Mouse (Mus musculus) neural tube, embryonic 14.5 days (tissue): ENCODE data around the gene Pdia5. TPM values are rescaled to one million over a fixed set of nuclear protein-coding genes. Genes with fewer than 3 reads are reported as not detected.

ENCODE experiments used
- ATAC-seq: fragments of 200-750 bp; cut with Nextera tagmentation; 2 replicates; pipeline ENCODE4 v1.8.0; 2017; ENCODE audit warnings: low read depth, mild to moderate bottlenecking, moderate TSS enrichment, moderate library complexity
- H3K27ac ChIP-seq: fragments of 300-500 bp; sonication (generic); 2 replicates; pipeline ENCODE4 v1.5.1; 2014; ENCODE audit warnings: low read depth, mild to moderate bottlenecking, control low read depth, low read length, moderate library complexity, mixed read lengths
- H3K27me3 ChIP-seq: fragments of 300-500 bp; sonication (generic); 2 replicates; pipeline ENCODE4 v1.6.1; 2014; ENCODE audit warnings: low read length; ENCODE audit not compliant: control insufficient read depth, insufficient read depth
- H3K36me3 ChIP-seq: fragments of 300-500 bp; sonication (generic); 2 replicates; pipeline ENCODE4 v1.6.1; 2014; ENCODE audit warnings: low read length, mixed read lengths; ENCODE audit not compliant: control insufficient read depth, insufficient read depth
- H3K4me1 ChIP-seq: fragments of 300-500 bp; sonication (generic); 2 replicates; pipeline ENCODE4 v1.6.1; 2014; ENCODE audit warnings: low read length; ENCODE audit not compliant: control insufficient read depth, insufficient read depth
- H3K4me2 ChIP-seq: fragments of 300-500 bp; sonication (generic); 2 replicates; pipeline ENCODE4 v1.6.1; 2014; ENCODE audit warnings: mild to moderate bottlenecking, low read depth, low read length, control low read depth
- H3K4me3 ChIP-seq: fragments of 300-500 bp; sonication (generic); 2 replicates; pipeline ENCODE4 v1.5.1; 2014; ENCODE audit warnings: low read depth, low read length, control low read depth, mixed read lengths
- H3K9ac ChIP-seq: fragments of 300-500 bp; sonication (generic); replicated peaks from 2 replicates; pipeline ENCODE4 v1.6.1; 2014; ENCODE audit warnings: low read depth, mild to moderate bottlenecking, control low read depth, low read length, mixed read lengths
- H3K9me3 ChIP-seq: fragments of 300-500 bp; sonication (generic); 2 replicates; pipeline ENCODE4 v1.6.1; 2016; ENCODE audit warnings: low read length; ENCODE audit not compliant: control insufficient read depth
- WGBS: fragments of 180-500 bp; shearing (Covaris S2); extraction: QIAGEN DNeasy Blood & Tissue Kit; methylation state at CpG from one replicate; pipeline ENCODE4 v1.1.7; 2014; 5-methylcytosine and 5-hydroxymethylcytosine counted together
- polyA plus RNA-seq: library from polyadenylated mRNA; unstranded; fragments of >200 nt; fragmentation: Nextera tagmentation; extraction: Ambion mirVana; gene quantifications from 2 replicates; pipeline ENCODE4 v1.2.1, GENCODE M21; 2014

Pdia5 gene
- polyA plus RNA-seq: 3.2 and 7.4 TPM in 2 replicates

GRCm38 (mm10) chr16:35490231-35491070, at the start of gene Pdia5:
Gene Pdia5, minus strand, starts transcription at chr16:35490873.
- peak within 1 kb of the TSS; percentile 60 for H3K9ac ChIP-seq
- no peak within 1 kb of the TSS for H3K27ac ChIP-seq
- peak; percentile 96 for ATAC-seq
- no peaks in the 10 kb centered on the region for H3K36me3 ChIP-seq
- peaks cover 18% of the 10 kb centered on the region; the same call in 1 of the 2 replicates for H3K4me1 ChIP-seq
- peak within 1 kb of the TSS; percentile 94 for H3K4me2 ChIP-seq
- WGBS: under 1% methylated on average over 63 of the region's 66 CpGs
- peak within 1 kb of the TSS; percentile 69 for H3K4me3 ChIP-seq
- H3K9me3 ChIP-seq: no peaks in the 10 kb centered on the region
- no peaks in the 10 kb centered on the region for H3K27me3 ChIP-seq

- Histone ChIP-seq H3K27me3 (no peaks in the 10 kb centered on the region), H3K27ac (no peak overlapping the region), H3K4me3 (no peak overlapping the region), H3K4me1 (peaks cover 7% of the 10 kb centered on the region; the same call in 1 of the 2 replicates), H3K9me3 (no peaks in the 10 kb centered on the region), H3K36me3 (no peaks in the 10 kb centered on the region), H3K9ac (no peak overlapping the region), H3K4me2 (no peak overlapping the region)
- ATAC-seq: no peak
- WGBS: 54% methylated on average over 9 of the region's 10 CpGs
Observed at GRCm38 (mm10) chr16:35539041-35539440, 48.4 kb upstream of the Pdia5 start.

- Histone ChIP-seq H3K4me3 (no peak overlapping the region), H3K9me3 (no peaks in the 10 kb centered on the region), H3K4me2 (no peak overlapping the region), H3K27me3 (no peaks in the 10 kb centered on the region), H3K9ac (no peak overlapping the region), H3K36me3 (no peaks in the 10 kb centered on the region), H3K4me1 (peaks cover 5% of the 10 kb centered on the region; the same call in 1 of the 2 replicates), H3K27ac (no peak overlapping the region)
- WGBS: 79% methylated on average over 8 of the region's 8 CpGs
- no peak for ATAC-seq
Observed at GRCm38 (mm10) chr16:35537651-35538050, 47.0 kb upstream of the Pdia5 start.

- Histone ChIP-seq H3K9ac (no peak overlapping the region), H3K9me3 (no peaks in the 10 kb centered on the region), H3K36me3 (no peaks in the 10 kb centered on the region), H3K4me1 (no peaks in the 10 kb centered on the region), H3K4me3 (no peak overlapping the region), H3K27ac (no peak overlapping the region), H3K27me3 (no peaks in the 10 kb centered on the region), H3K4me2 (no peak overlapping the region)
- whole genome bisulfite sequencing: 74% methylated on average over 3 of the region's 3 CpGs
- ATAC-seq: no peak
Observed at GRCm38 (mm10) chr16:35534630-35535029, 44.0 kb upstream of the Pdia5 start.

- no peak overlapping the region for H3K9ac ChIP-seq
- H3K36me3 ChIP-seq: no peaks in the 10 kb centered on the region
- no peaks in the 10 kb centered on the region for H3K4me1 ChIP-seq
- WGBS: 58% methylated on average over 4 of the region's 4 CpGs
- H3K27ac ChIP-seq: no peak overlapping the region
- H3K27me3 ChIP-seq: no peaks in the 10 kb centered on the region
- no peak overlapping the region for H3K4me3 ChIP-seq
- H3K9me3 ChIP-seq: no peaks in the 10 kb centered on the region
- ATAC-seq: no peak
- no peak overlapping the region for H3K4me2 ChIP-seq
Observed at GRCm38 (mm10) chr16:35524200-35524599, 33.5 kb upstream of the Pdia5 start.

GRCm38 (mm10) chr16:35519245-35519644, 28.6 kb upstream of the Pdia5 start:
- Histone ChIP-seq H3K27me3 (no peaks in the 10 kb centered on the region), H3K4me1 (peaks cover 10% of the 10 kb centered on the region; the same call in 1 of the 2 replicates), H3K4me3 (no peak overlapping the region), H3K9ac (no peak overlapping the region), H3K9me3 (no peaks in the 10 kb centered on the region), H3K4me2 (no peak overlapping the region), H3K27ac (no peak overlapping the region), H3K36me3 (no peaks in the 10 kb centered on the region)
- ATAC-seq: no peak; the same call in 1 of the 2 replicates
- WGBS: 46% methylated on average over 7 of the region's 7 CpGs

- Histone ChIP-seq H3K4me2 (no peak overlapping the region), H3K27ac (no peak overlapping the region; the same call in 1 of the 2 replicates), H3K4me1 (peaks cover 10% of the 10 kb centered on the region; the same call in 1 of the 2 replicates), H3K9me3 (no peaks in the 10 kb centered on the region), H3K9ac (0 out of 2 replicates have a peak overlapping the region, but pooled peaks have one; percentile 25), H3K4me3 (no peak overlapping the region), H3K27me3 (no peaks in the 10 kb centered on the region), H3K36me3 (no peaks in the 10 kb centered on the region)
- WGBS: 38% methylated on average over 23 of the region's 23 CpGs
- ATAC-seq: peak; percentile 54
Observed at GRCm38 (mm10) chr16:35517976-35518951, 27.6 kb upstream of the Pdia5 start.

GRCm38 (mm10) chr16:35515977-35516612, 25.4 kb upstream of the Pdia5 start:
- Histone ChIP-seq H3K4me3 (no peak overlapping the region), H3K9me3 (no peaks in the 10 kb centered on the region), H3K36me3 (no peaks in the 10 kb centered on the region), H3K4me1 (peaks cover 10% of the 10 kb centered on the region; the same call in 1 of the 2 replicates), H3K27ac (no peak overlapping the region), H3K27me3 (no peaks in the 10 kb centered on the region), H3K4me2 (no peak overlapping the region), H3K9ac (no peak overlapping the region)
- ATAC-seq: peak; percentile 32; the same call in 1 of the 2 replicates
- 26% methylated on average over 21 of the region's 21 CpGs for WGBS
